Mouse (Mus musculus) heart, embryonic 14.5 days (tissue): ENCODE measurements around the gene Zfp799. TPM values are rescaled to one million over a fixed set of nuclear protein-coding genes. Genes with fewer than 3 reads are reported as not detected.
"Not testable (repeated sequence)": the region's sequence is repeated elsewhere in the genome, so short reads cannot be mapped to it uniquely, and the experiment has no call there.

Experiments
- ATAC-seq: fragments of 200-750 bp; cut with Nextera tagmentation; 2 replicates; pipeline ENCODE4 v1.8.0; 2017; ENCODE audit warnings: low read depth, moderate TSS enrichment; ENCODE audit not compliant: insufficient number of reproducible peaks, insufficient read depth, low FRiP score
- H3K27ac ChIP-seq, 2 experiments: fragments of 200-500 bp in 1 of 2; fragments of 300-500 bp in 1 of 2; sonication (generic) in 1 of 2; replicated peaks in 1 of 2; 2 replicates each; pipeline ENCODE4 v1.5.1; 2012 to 2014; ENCODE audit warnings: low read depth in 2 of 2, low read length in 2 of 2, control low read depth in 1 of 2, mild to moderate bottlenecking in 1 of 2, mixed read lengths in 1 of 2; ENCODE audit not compliant: control insufficient read depth in 1 of 2, insufficient read depth in 1 of 2
- H3K27me3 ChIP-seq: fragments of 300-500 bp; sonication (generic); 2 replicates; pipeline ENCODE4 v1.6.1; 2014; ENCODE audit warnings: mild to moderate bottlenecking, low read length, control low read depth; ENCODE audit not compliant: control insufficient read depth, insufficient read depth
- H3K36me3 ChIP-seq: fragments of 300-500 bp; sonication (generic); 2 replicates; pipeline ENCODE4 v1.6.1; 2014; ENCODE audit warnings: mild to moderate bottlenecking, control low read depth, low read length, mixed read lengths; ENCODE audit not compliant: control insufficient read depth, insufficient read depth
- H3K4me1 ChIP-seq, 2 experiments: fragments of 200-500 bp in 1 of 2; fragments of 300-500 bp in 1 of 2; sonication (generic) in 1 of 2; 2 replicates each; pipeline ENCODE4 v1.6.1; 2012 to 2014; ENCODE audit warnings: low read length in 2 of 2, control low read depth in 1 of 2, mixed read lengths in 1 of 2; ENCODE audit not compliant: control insufficient read depth in 2 of 2, insufficient read depth in 2 of 2
- H3K4me2 ChIP-seq: fragments of 300-500 bp; sonication (generic); 2 replicates; pipeline ENCODE4 v1.6.1; 2014; ENCODE audit warnings: mild to moderate bottlenecking, low read length
- H3K4me3 ChIP-seq, 2 experiments: fragments of 200-500 bp in 1 of 2; fragments of 300-500 bp in 1 of 2; sonication (generic) in 1 of 2; 2 replicates each; pipeline ENCODE4 v1.5.1; 2012 to 2014; ENCODE audit warnings: low read length in 2 of 2, mild to moderate bottlenecking in 2 of 2, control low read depth in 1 of 2, low read depth in 1 of 2, moderate library complexity in 1 of 2; ENCODE audit not compliant: control insufficient read depth in 1 of 2, insufficient read depth in 1 of 2
- H3K9ac ChIP-seq: fragments of 300-500 bp; sonication (generic); 2 replicates; pipeline ENCODE4 v1.6.1; 2014; ENCODE audit warnings: mild to moderate bottlenecking, low read length
- H3K9me3 ChIP-seq: fragments of 300-500 bp; sonication (generic); 2 replicates; pipeline ENCODE4 v1.6.1; 2016; ENCODE audit warnings: low read length, control low read depth; ENCODE audit not compliant: control insufficient read depth
- WGBS: fragments of 180-500 bp; shearing (Covaris S2); extraction: QIAGEN DNeasy Blood & Tissue Kit; methylation state at CpG from one replicate; pipeline ENCODE4 v1.1.7; 2014; 5-methylcytosine and 5-hydroxymethylcytosine counted together
- polyA plus RNA-seq: library from polyadenylated mRNA; unstranded; fragments of >200 nt; fragmentation: Nextera tagmentation; extraction: Ambion mirVana; gene quantifications from 2 replicates; pipeline ENCODE4 v1.2.1, GENCODE M21; 2014

Zfp799 gene
- polyA plus RNA-seq, 1 experiment from 2014 or later = 9.1 TPM

DNA sequence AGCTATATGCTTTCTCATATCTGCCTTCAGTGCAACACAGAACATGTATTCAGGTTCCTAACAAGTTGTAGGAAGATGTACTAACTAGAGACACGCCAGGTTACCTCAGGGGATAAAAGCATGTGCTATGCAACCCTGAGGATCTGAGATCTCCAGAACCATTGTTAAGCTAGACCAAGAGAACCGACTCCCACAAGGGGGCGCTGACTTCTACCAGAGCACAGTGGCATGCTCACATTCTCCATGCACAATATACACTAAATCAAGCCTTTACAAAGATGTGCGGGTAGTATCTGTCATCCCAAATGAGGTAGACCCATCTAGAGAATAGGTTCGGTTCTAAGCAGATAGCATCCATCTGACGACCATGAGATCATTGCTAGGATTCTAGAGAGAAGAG lies 26.7 kb upstream of the Zfp799 start:
- not testable (repeated sequence) for H3K9me3 ChIP-seq, H3K27me3 ChIP-seq, H3K4me3 ChIP-seq, ATAC-seq, H3K4me2 ChIP-seq, H3K9ac ChIP-seq, H3K36me3 ChIP-seq, H3K4me1 ChIP-seq, H3K27ac ChIP-seq
- WGBS = 42% methylated on average over 3 of the region's 6 CpGs

GRCm38 (mm10) chr17:32851581-32851980 lies 21.5 kb upstream of the Zfp799 start:
- ATAC-seq = no peak
- 57% methylated on average over 7 of the region's 7 CpGs for WGBS
- H3K4me3 ChIP-seq = no peak overlapping the region
- no peak overlapping the region for H3K4me2 ChIP-seq
- H3K4me1 ChIP-seq = no peaks in the 10 kb centered on the region
- no peaks in the 10 kb centered on the region for H3K27me3 ChIP-seq
- no peak overlapping the region for H3K9ac ChIP-seq
- H3K27ac ChIP-seq = no peak overlapping the region
- H3K9me3 ChIP-seq = no peaks in the 10 kb centered on the region
- no peaks in the 10 kb centered on the region for H3K36me3 ChIP-seq

GRCm38 (mm10) chr17:32841388-32841787 lies 11.3 kb upstream of the Zfp799 start:
- Histone ChIP-seq H3K36me3 (no peaks in the 10 kb centered on the region), H3K9ac (no peak overlapping the region), H3K27ac (no peak overlapping the region), H3K27me3 (no peaks in the 10 kb centered on the region), H3K4me1 (0 out of 4 replicates have a peak, but pooled peaks cover 0 to 3% of the 10 kb centered on the region in 2 experiments), H3K4me3 (no peak overlapping the region), H3K4me2 (no peak overlapping the region), H3K9me3 (0 out of 2 replicates have a peak, but pooled peaks cover 5% of the 10 kb centered on the region)
- WGBS = 77% methylated on average over 2 of the region's 2 CpGs
- ATAC-seq = no peak

DNA sequence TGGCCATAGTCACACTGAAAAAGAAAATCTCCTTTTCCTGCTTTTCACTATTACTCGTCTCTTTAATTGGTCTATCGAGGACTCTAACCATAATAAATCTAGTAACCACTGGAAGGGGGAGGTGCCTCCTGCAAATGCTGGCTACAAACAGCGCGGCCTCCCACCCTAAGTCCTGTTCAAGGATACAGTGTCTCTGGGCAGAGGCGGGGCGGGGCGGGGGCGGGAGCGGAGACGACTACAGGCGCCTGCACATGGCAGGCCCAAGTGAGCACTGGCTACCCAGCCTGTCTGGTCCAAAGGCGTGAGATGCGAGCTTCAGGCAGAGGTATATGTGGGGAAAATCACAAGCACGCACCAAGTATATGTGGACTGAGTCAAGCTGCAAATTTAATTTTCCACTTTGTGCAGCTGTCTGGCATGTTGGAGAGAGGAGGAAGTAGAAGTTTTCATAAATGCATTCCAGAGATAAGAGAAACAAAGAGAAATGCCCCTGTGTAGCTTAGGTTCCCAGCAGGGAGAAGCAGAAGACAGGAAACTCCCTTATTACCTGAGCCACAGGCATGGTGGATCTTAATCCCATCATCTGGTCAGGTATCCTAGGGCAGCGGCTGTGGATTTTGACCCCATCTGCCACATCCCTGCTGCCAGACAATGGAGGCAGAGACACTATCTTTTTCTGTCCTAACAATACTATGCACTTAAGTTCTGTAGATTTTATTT lies 9.2 kb upstream of the Zfp799 start:
- ATAC-seq = no peak
- Histone ChIP-seq H3K4me1 (0 out of 4 replicates have a peak, but pooled peaks cover 0 to 3% of the 10 kb centered on the region in 2 experiments), H3K27me3 (no peaks in the 10 kb centered on the region)

GRCm38 (mm10) chr17:32830418-32830782 lies 339 bp upstream of the Zfp799 start:
- no peak overlapping the region for H3K9ac ChIP-seq
- 34% methylated on average over 3 of the region's 3 CpGs for WGBS
- H3K4me3 ChIP-seq = peak overlapping the region; percentile 79 to 89; a peak in 3 of 4 replicates
- peaks cover 12% of the 10 kb centered on the region for H3K36me3 ChIP-seq
- H3K4me2 ChIP-seq = peak overlapping the region; percentile 83
- no peaks in the 10 kb centered on the region for H3K9me3 ChIP-seq
- no peak overlapping the region for H3K27ac ChIP-seq
- no peaks in the 10 kb centered on the region for H3K27me3 ChIP-seq
- peaks cover 4 to 8% of the 10 kb centered on the region in 2 experiments; a peak in 3 of 4 replicates for H3K4me1 ChIP-seq
- ATAC-seq = no peak

More for the DNA sequence above, 9.2 kb upstream of the Zfp799 start:
- H3K9me3 ChIP-seq = 0 out of 2 replicates have a peak, but pooled peaks cover 5% of the 10 kb centered on the region
- 26% methylated on average over 15 of the region's 15 CpGs for WGBS
- no peak overlapping the region for H3K4me3 ChIP-seq
- peak overlapping the region; percentile 30; the same call in 1 of the 2 replicates for H3K9ac ChIP-seq
- peak overlapping the region; percentile 27 to 44; a peak in 2 of 4 replicates for H3K27ac ChIP-seq
- no peaks in the 10 kb centered on the region for H3K36me3 ChIP-seq
- no peak overlapping the region; the same call in 1 of the 2 replicates for H3K4me2 ChIP-seq

DNA sequence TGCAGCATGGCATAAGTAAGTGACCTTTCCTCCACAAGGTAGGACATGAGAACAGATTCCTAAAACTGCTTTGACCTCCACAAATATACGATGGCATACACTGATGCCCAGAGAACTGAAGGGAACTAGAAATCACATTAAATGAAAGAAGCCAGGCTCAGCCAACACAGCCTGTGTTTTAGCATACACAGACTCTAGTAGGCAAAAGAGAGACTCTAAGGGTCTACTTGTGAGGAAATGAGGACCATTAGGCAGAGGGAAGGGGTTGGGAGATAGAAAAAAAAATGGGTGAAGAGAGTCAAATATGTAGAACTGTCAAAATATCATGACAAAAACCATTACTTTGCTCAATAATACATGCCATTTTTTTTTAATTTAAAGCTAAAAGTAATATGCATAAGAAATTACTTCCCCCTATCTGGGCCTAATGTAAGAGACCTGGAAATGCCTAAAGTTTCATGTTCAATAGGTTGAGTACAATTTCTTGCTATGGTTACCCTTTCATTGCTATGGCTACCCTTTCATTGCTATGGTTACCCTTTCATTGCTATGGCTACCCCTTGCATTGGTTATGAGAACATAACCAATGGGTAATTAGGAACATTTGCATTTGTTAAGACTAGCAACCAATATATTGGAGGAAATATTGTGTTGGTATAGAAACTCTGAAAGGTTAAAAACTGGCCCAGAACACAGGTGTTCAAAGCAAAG lies 13.8 kb downstream of the Zfp799 start:
- H3K4me3 ChIP-seq = no peak overlapping the region
- no peak overlapping the region for H3K9ac ChIP-seq
- no peak overlapping the region for H3K27ac ChIP-seq
- H3K36me3 ChIP-seq = peaks cover 48% of the 10 kb centered on the region
- no peak overlapping the region for H3K4me2 ChIP-seq
- WGBS = 97% methylated on average over 1 of the region's 1 CpGs
- no peaks in the 10 kb centered on the region for H3K4me1 ChIP-seq
- no peaks in the 10 kb centered on the region for H3K27me3 ChIP-seq
- no peaks in the 10 kb centered on the region for H3K9me3 ChIP-seq
- no peak for ATAC-seq

- no peaks in the 10 kb centered on the region for H3K9me3 ChIP-seq
- no peak overlapping the region for H3K27ac ChIP-seq
- peaks cover 0 to 2% of the 10 kb centered on the region in 2 experiments; a peak in 1 of 4 replicates for H3K4me1 ChIP-seq
- no peak for ATAC-seq
- peaks cover 29% of the 10 kb centered on the region for H3K36me3 ChIP-seq
- WGBS = 67% methylated on average over 7 of the region's 7 CpGs
- no peak overlapping the region for H3K9ac ChIP-seq
- H3K4me2 ChIP-seq = no peak overlapping the region
- no peak overlapping the region for H3K4me3 ChIP-seq
- H3K27me3 ChIP-seq = no peaks in the 10 kb centered on the region
Measured at GRCm38 (mm10) chr17:32814136-32814535, 15.9 kb downstream of the Zfp799 start.
